Mouse (Mus musculus) lung, embryonic 16.5 days (tissue): ENCODE results near the gene Hdac9. TPM values are rescaled to one million over a fixed set of nuclear protein-coding genes. Genes with fewer than 3 reads are reported as not detected.

Experiments
- ATAC-seq: fragments of 200-750 bp; cut with Nextera tagmentation; 2 replicates; pipeline ENCODE4 v1.8.0; 2017; ENCODE audit warnings: low read depth, mild to moderate bottlenecking, moderate library complexity
- H3K27ac ChIP-seq: fragments of 300-500 bp; sonication (generic); 2 replicates; pipeline ENCODE4 v1.5.1; 2014; ENCODE audit warnings: mild to moderate bottlenecking, control low read depth, low read length
- H3K27me3 ChIP-seq: fragments of 300-500 bp; sonication (generic); 2 replicates; pipeline ENCODE4 v1.6.1; 2014; ENCODE audit warnings: low read depth, low read length, mixed read lengths; ENCODE audit not compliant: control insufficient read depth, insufficient read depth
- H3K36me3 ChIP-seq: fragments of 300-500 bp; sonication (generic); 2 replicates; pipeline ENCODE4 v1.6.1; 2014; ENCODE audit warnings: low read length; ENCODE audit not compliant: control insufficient read depth, insufficient read depth
- H3K4me1 ChIP-seq: fragments of 300-500 bp; sonication (generic); replicated peaks from 2 replicates; pipeline ENCODE4 v1.6.1; 2014; ENCODE audit warnings: low read length, mixed read lengths; ENCODE audit not compliant: control insufficient read depth, insufficient read depth
- H3K4me2 ChIP-seq: fragments of 300-500 bp; sonication (generic); 2 replicates; pipeline ENCODE4 v1.6.1; 2014; ENCODE audit warnings: low read depth, low read length, control low read depth
- H3K4me3 ChIP-seq: fragments of 300-500 bp; sonication (generic); 2 replicates; pipeline ENCODE4 v1.5.1; 2014; ENCODE audit warnings: mild to moderate bottlenecking, low read length, control low read depth
- H3K9ac ChIP-seq: fragments of 300-500 bp; sonication (generic); 2 replicates; pipeline ENCODE4 v1.6.1; 2014; ENCODE audit warnings: low read length, control low read depth
- H3K9me3 ChIP-seq: fragments of 300-500 bp; sonication (generic); 2 replicates; pipeline ENCODE4 v1.6.1; 2016; ENCODE audit warnings: low read length; ENCODE audit not compliant: control insufficient read depth
- WGBS: fragments of 180-500 bp; shearing (Covaris S2); extraction: QIAGEN DNeasy Blood & Tissue Kit; methylation state at CpG from one replicate; pipeline ENCODE4 v1.1.7; 2014; 5-methylcytosine and 5-hydroxymethylcytosine counted together
- polyA plus RNA-seq: library from polyadenylated mRNA; unstranded; fragments of >200 nt; fragmentation: Nextera tagmentation; extraction: Ambion mirVana; gene quantifications from 2 replicates; pipeline ENCODE4 v1.2.1, GENCODE M21; 2015

The Hdac9 gene
- polyA plus RNA-seq, 1 experiment from 2014 or later, result 5.9 TPM

GRCm38 (mm10) chr12:34820229-34820628 lies 96.7 kb downstream of the Hdac9 start:
- ATAC-seq, result no peak
- Histone ChIP-seq H3K27ac (no peak overlapping the region), H3K27me3 (no peaks in the 10 kb centered on the region), H3K4me2 (no peak overlapping the region), H3K4me3 (no peak overlapping the region), H3K36me3 (no peaks in the 10 kb centered on the region), H3K4me1 (no peaks in the 10 kb centered on the region), H3K9ac (no peak overlapping the region), H3K9me3 (no peaks in the 10 kb centered on the region)
- 32% methylated on average over 6 of the region's 6 CpGs for WGBS

GRCm38 (mm10) chr12:34811673-34812613 lies 105.0 kb downstream of the Hdac9 start:
- H3K27ac ChIP-seq, result no peak overlapping the region
- no peaks in the 10 kb centered on the region for H3K36me3 ChIP-seq
- no peaks in the 10 kb centered on the region for H3K27me3 ChIP-seq
- no peak overlapping the region for H3K9ac ChIP-seq
- no peaks in the 10 kb centered on the region for H3K9me3 ChIP-seq
- H3K4me2 ChIP-seq, result no peak overlapping the region
- H3K4me3 ChIP-seq, result no peak overlapping the region
- no peaks in the 10 kb centered on the region for H3K4me1 ChIP-seq
- no peak for ATAC-seq
- 40% methylated on average over 10 of the region's 10 CpGs for WGBS

GRCm38 (mm10) chr12:34810221-34810620 lies 106.7 kb downstream of the Hdac9 start:
- H3K4me2 ChIP-seq, result no peak overlapping the region
- H3K36me3 ChIP-seq, result no peaks in the 10 kb centered on the region
- no peak for ATAC-seq
- no peaks in the 10 kb centered on the region; the same call in 1 of the 2 replicates for H3K4me1 ChIP-seq
- WGBS, result 80% methylated on average over 2 of the region's 2 CpGs
- H3K27ac ChIP-seq, result no peak overlapping the region
- no peaks in the 10 kb centered on the region for H3K27me3 ChIP-seq
- no peak overlapping the region for H3K4me3 ChIP-seq
- no peaks in the 10 kb centered on the region for H3K9me3 ChIP-seq
- no peak overlapping the region for H3K9ac ChIP-seq

- no peak for ATAC-seq
- no peaks in the 10 kb centered on the region; the same call in 1 of the 2 replicates for H3K4me1 ChIP-seq
- WGBS, result 79% methylated on average over 1 of the region's 1 CpGs
- H3K4me3 ChIP-seq, result no peak overlapping the region
- H3K9me3 ChIP-seq, result no peaks in the 10 kb centered on the region
- no peaks in the 10 kb centered on the region for H3K27me3 ChIP-seq
- H3K36me3 ChIP-seq, result no peaks in the 10 kb centered on the region
- no peak overlapping the region for H3K4me2 ChIP-seq
- no peak overlapping the region for H3K27ac ChIP-seq
- no peak overlapping the region for H3K9ac ChIP-seq
These were observed 108.7 kb downstream of the Hdac9 start for GRCm38 (mm10) chr12:34808180-34808579.

- Histone ChIP-seq H3K4me2 (no peak overlapping the region), H3K9ac (no peak overlapping the region), H3K4me3 (no peak overlapping the region), H3K9me3 (no peaks in the 10 kb centered on the region), H3K27me3 (no peaks in the 10 kb centered on the region), H3K27ac (no peak overlapping the region), H3K4me1 (no peaks in the 10 kb centered on the region; the same call in 1 of the 2 replicates), H3K36me3 (no peaks in the 10 kb centered on the region)
- no peak for ATAC-seq
These were observed 110.4 kb downstream of the Hdac9 start for GRCm38 (mm10) chr12:34806528-34806927.

- Histone ChIP-seq H3K27me3 (no peaks in the 10 kb centered on the region), H3K9ac (no peak overlapping the region)
- 60% methylated on average over 2 of the region's 2 CpGs for WGBS
These were observed 113.2 kb downstream of the Hdac9 start for GRCm38 (mm10) chr12:34803721-34804120.

GRCm38 (mm10) chr12:34802308-34802707 lies 114.6 kb downstream of the Hdac9 start:
- Histone ChIP-seq H3K4me2 (no peak overlapping the region), H3K9ac (no peak overlapping the region), H3K4me3 (no peak overlapping the region), H3K4me1 (no peaks in the 10 kb centered on the region; the same call in 1 of the 2 replicates), H3K9me3 (no peaks in the 10 kb centered on the region), H3K27ac (no peak overlapping the region), H3K27me3 (no peaks in the 10 kb centered on the region), H3K36me3 (no peaks in the 10 kb centered on the region)
- no peak for ATAC-seq
- WGBS, result 49% methylated on average over 4 of the region's 4 CpGs

More at GRCm38 (mm10) chr12:34803721-34804120, 113.2 kb downstream of the Hdac9 start:
- H3K4me3 ChIP-seq, result no peak overlapping the region
- H3K36me3 ChIP-seq, result no peaks in the 10 kb centered on the region
- no peaks in the 10 kb centered on the region; the same call in 1 of the 2 replicates for H3K4me1 ChIP-seq
- H3K4me2 ChIP-seq, result no peak overlapping the region
- ATAC-seq, result no peak
- no peaks in the 10 kb centered on the region for H3K9me3 ChIP-seq
- no peak overlapping the region for H3K27ac ChIP-seq

- Histone ChIP-seq H3K4me1 (no peaks in the 10 kb centered on the region; the same call in 1 of the 2 replicates), H3K4me3 (no peak overlapping the region), H3K9ac (no peak overlapping the region), H3K27ac (no peak overlapping the region), H3K9me3 (no peaks in the 10 kb centered on the region), H3K4me2 (no peak overlapping the region), H3K27me3 (no peaks in the 10 kb centered on the region), H3K36me3 (no peaks in the 10 kb centered on the region)
- no peak; the same call in 1 of the 2 replicates for ATAC-seq
These were observed 115.1 kb downstream of the Hdac9 start for GRCm38 (mm10) chr12:34801752-34802151.

- no peaks in the 10 kb centered on the region for H3K9me3 ChIP-seq
- no peak overlapping the region; the same call in 1 of the 2 replicates for H3K27ac ChIP-seq
These were observed 119.5 kb downstream of the Hdac9 start for GRCm38 (mm10) chr12:34797389-34797788.

More at GRCm38 (mm10) chr12:34797389-34797788, 119.5 kb downstream of the Hdac9 start:
- Histone ChIP-seq H3K4me1 (peaks cover 8% of the 10 kb centered on the region; the same call in 1 of the 2 replicates), H3K4me2 (no peak overlapping the region), H3K4me3 (no peak overlapping the region), H3K9ac (no peak overlapping the region), H3K27me3 (no peaks in the 10 kb centered on the region), H3K36me3 (no peaks in the 10 kb centered on the region)
- WGBS, result 47% methylated on average over 2 of the region's 2 CpGs
- ATAC-seq, result no peak
